Mouse (Mus musculus) CH12.LX (cell line): ENCODE measurements around the gene Eps8. TPM values are rescaled to one million over a fixed set of nuclear protein-coding genes. Genes with fewer than 3 reads are reported as not detected.

Experiments
- DNase-seq: peaks from one replicate; pipeline ENCODE4 v3.0.0-alpha.2; 2013; ENCODE audit errors: extremely low read depth
- H3K27ac ChIP-seq: 2 replicates; pipeline ENCODE4 v1.5.1; 2012; ENCODE audit warnings: low read depth, mild to moderate bottlenecking, control low read depth, moderate library complexity; ENCODE audit not compliant: insufficient read depth
- H3K27me3 ChIP-seq: replicated peaks from 2 replicates; pipeline ENCODE3; 2012; ENCODE audit warnings: inconsistent platforms
- H3K36me3 ChIP-seq, 2 experiments: replicated peaks in 1 of 2; 2 replicates each; pipeline versions ENCODE3 to v1.6.1; 2012; ENCODE audit warnings: inconsistent platforms in 1 of 2, low read length in 1 of 2, mild to moderate bottlenecking in 1 of 2, mixed read lengths in 1 of 2, moderate library complexity in 1 of 2; ENCODE audit not compliant: control insufficient read depth in 1 of 2, insufficient read depth in 1 of 2
- H3K4me1 ChIP-seq, 2 experiments: 2 replicates each; pipeline ENCODE4 v1.6.1; 2012; ENCODE audit warnings: inconsistent platforms in 1 of 2, moderate library complexity in 1 of 2; ENCODE audit not compliant: insufficient read depth in 2 of 2, control insufficient read depth in 1 of 2
- H3K4me2 ChIP-seq: 2 replicates; pipeline ENCODE4 v1.6.1; 2012; ENCODE audit warnings: low read depth, mild to moderate bottlenecking, control low read depth; ENCODE audit not compliant: poor library complexity, insufficient read depth, severe bottlenecking
- H3K4me3 ChIP-seq, 3 experiments: fragments of 150-350 bp in 1 of 3; sonication (generic) in 1 of 3; replicated peaks in 1 of 3; 2 replicates each; pipeline versions ENCODE3 to v1.5.1; 2011 to 2012; ENCODE audit warnings: low read depth in 2 of 3, low read length in 2 of 3, mild to moderate bottlenecking in 2 of 3, moderate library complexity in 2 of 3, control low read depth in 1 of 3, improper control_type of control experiment in 1 of 3, inconsistent platforms in 1 of 3, mixed read lengths in 1 of 3; ENCODE audit not compliant: poor library complexity in 1 of 3
- H3K79me2 ChIP-seq: replicated peaks from 2 replicates; pipeline ENCODE4 v1.6.1; 2012; ENCODE audit warnings: mild to moderate bottlenecking, moderate library complexity; ENCODE audit not compliant: control insufficient read depth, poor library complexity, insufficient read depth, severe bottlenecking; ENCODE audit errors: extremely low read depth
- H3K9ac ChIP-seq: 2 replicates; pipeline ENCODE4 v1.6.1; 2012; ENCODE audit warnings: low read depth, mild to moderate bottlenecking, control low read depth, moderate library complexity; ENCODE audit not compliant: insufficient read depth
- H3K9me3 ChIP-seq: replicated peaks from 2 replicates; pipeline ENCODE3; 2012; ENCODE audit warnings: low read length, inconsistent platforms, mixed read lengths
- BHLHE40 ChIP-seq: IDR thresholded peaks from 2 replicates; pipeline ENCODE4 v1.6.1; 2011; ENCODE audit warnings: mild to moderate bottlenecking, low read depth, low read length, improper control_type of control experiment
- CHD1 ChIP-seq: IDR thresholded peaks from 2 replicates; pipeline ENCODE4 v1.6.1; 2012; ENCODE audit warnings: low read depth, low read length, improper control_type of control experiment, inconsistent platforms
- CHD2 ChIP-seq: IDR thresholded peaks from 2 replicates; pipeline ENCODE4 v1.6.1; 2011; ENCODE audit warnings: low read length, improper control_type of control experiment
- ELF1 ChIP-seq: IDR thresholded peaks from 2 replicates; pipeline ENCODE4 v1.6.1; 2014; ENCODE audit warnings: low read depth, mild to moderate bottlenecking, inconsistent platforms, low read length, improper control_type of control experiment
- ETS1 ChIP-seq: conservative IDR thresholded peaks from 2 replicates; pipeline ENCODE4 v1.6.1; 2012; ENCODE audit warnings: low read depth, mild to moderate bottlenecking, inconsistent platforms, low read length, improper control_type of control experiment, moderate library complexity
- GABPA ChIP-seq: IDR thresholded peaks from 2 replicates; pipeline ENCODE4 v1.6.1; 2012; ENCODE audit warnings: low read depth, low read length, improper control_type of control experiment, inconsistent platforms; ENCODE audit not compliant: insufficient replicate concordance
- JUN ChIP-seq: IDR thresholded peaks from 2 replicates; pipeline ENCODE4 v1.6.1; 2011; ENCODE audit warnings: low read depth, mild to moderate bottlenecking, low read length, improper control_type of control experiment, moderate library complexity; ENCODE audit not compliant: insufficient read depth
- KAT2A ChIP-seq: IDR thresholded peaks from 2 replicates; pipeline ENCODE4 v1.6.1; 2012; ENCODE audit warnings: low read length, improper control_type of control experiment, inconsistent platforms; ENCODE audit not compliant: insufficient replicate concordance
- MAFK ChIP-seq: IDR thresholded peaks from 2 replicates; pipeline ENCODE4 v1.6.1; 2011; ENCODE audit warnings: low read length, improper control_type of control experiment; ENCODE audit not compliant: insufficient replicate concordance
- MAX ChIP-seq: IDR thresholded peaks from 2 replicates; pipeline ENCODE4 v1.6.1; 2011; ENCODE audit warnings: low read length, improper control_type of control experiment
- MAZ ChIP-seq: IDR thresholded peaks from 2 replicates; pipeline ENCODE4 v1.6.1; 2012; ENCODE audit warnings: low read depth, mild to moderate bottlenecking, inconsistent platforms, low read length, improper control_type of control experiment, moderate library complexity
- NELFE ChIP-seq: IDR thresholded peaks from 2 replicates; pipeline ENCODE4 v1.6.1; 2011; ENCODE audit warnings: low read depth, low read length, improper control_type of control experiment
- NRF1 ChIP-seq: IDR thresholded peaks from 2 replicates; pipeline ENCODE4 v1.6.1; 2014; ENCODE audit warnings: low read depth, mild to moderate bottlenecking, inconsistent platforms, low read length, improper control_type of control experiment, moderate library complexity
- POLR2AphosphoS2 ChIP-seq: IDR thresholded peaks from 2 replicates; pipeline ENCODE4 v1.6.1; 2011; ENCODE audit warnings: low read depth, low read length, improper control_type of control experiment
- RCOR1 ChIP-seq: conservative IDR thresholded peaks from 2 replicates; pipeline ENCODE4 v1.6.1; 2012; ENCODE audit warnings: low read depth, mild to moderate bottlenecking, inconsistent platforms, low read length, improper control_type of control experiment
- SMC3 ChIP-seq: IDR thresholded peaks from 2 replicates; pipeline ENCODE4 v1.6.1; 2011; ENCODE audit warnings: low read depth, low read length, improper control_type of control experiment
- TBP ChIP-seq: conservative IDR thresholded peaks from 2 replicates; pipeline ENCODE4 v1.6.1; 2011; ENCODE audit warnings: low read depth, low read length, improper control_type of control experiment
- UBTF ChIP-seq: IDR thresholded peaks from 2 replicates; pipeline ENCODE4 v1.6.1; 2012; ENCODE audit warnings: low read depth, mild to moderate bottlenecking, inconsistent platforms, low read length, improper control_type of control experiment, moderate library complexity
- USF2 ChIP-seq: conservative IDR thresholded peaks from 2 replicates; pipeline ENCODE4 v1.6.1; 2011; ENCODE audit warnings: low read depth, low read length, improper control_type of control experiment
- ZC3H11A ChIP-seq: IDR thresholded peaks from 2 replicates; pipeline ENCODE4 v1.6.1; 2012; ENCODE audit warnings: low read depth, mild to moderate bottlenecking, inconsistent platforms, low read length, improper control_type of control experiment
- ZKSCAN1 ChIP-seq: IDR thresholded peaks from 2 replicates; pipeline ENCODE4 v1.6.1; 2012; ENCODE audit warnings: low read depth, inconsistent platforms, low read length, improper control_type of control experiment, borderline replicate concordance
- ZMIZ1 ChIP-seq: IDR thresholded peaks from 2 replicates; pipeline ENCODE4 v1.6.1; 2012; ENCODE audit warnings: low read depth, mild to moderate bottlenecking, inconsistent platforms, low read length, improper control_type of control experiment
- dilution Hi-C: fragments of 300-500 bp; cut with MboI; formaldehyde crosslinking; loops from 2 replicates; pipeline ENCODE4 v1.14.3; 2020; ENCODE audit warnings: low sequenced_read_pairs; ENCODE audit not compliant: extremely low pct_unique_long_range_greater_than_20kb, extremely low pct_ligation_motif_present
- in situ Hi-C: fragments of 300-500 bp; cut with MboI; formaldehyde crosslinking; loops from 3 replicates; pipeline ENCODE4 v1.14.3; 2019; ENCODE audit warnings: low sequenced_read_pairs, low pct_ligation_motif_present, low pct_unique_long_range_greater_than_20kb, mixed read lengths
- polyA plus RNA-seq: library from polyadenylated mRNA; unstranded; fragments of >175 nt; gene quantifications from 2 replicates; pipeline ENCODE4 v1.2.1, GENCODE M21; 2012; ENCODE audit warnings: low read depth; ENCODE audit not compliant: insufficient read length
- total RNA-seq, 2 experiments: library from RNA; depleted of rRNA; stranded (reverse); fragments of 300-350 nt in 1 of 2; fragments of >200 nt in 1 of 2; gene quantifications; 2 replicates each; pipeline ENCODE4 v1.2.3; 2012 to 2014

The Eps8 gene
- total and polyA plus RNA-seq, 3 experiments: 2.2 to 7.4 (median 2.2) TPM

GRCm38 (mm10) chr6:137587866-137588265, 66.8 kb downstream of the Eps8 start:
- TF ChIP-seq TBP (no peak), MAZ (no peak), KAT2A (no peak), CHD2 (no peak), GABPA (no peak), SMC3 (no peak), MAX (no peak), NRF1 (no peak), RCOR1 (no peak), POLR2AphosphoS2 (no peak), MAFK (no peak), ETS1 (no peak)
- H3K36me3 ChIP-seq: peaks cover 0 to 11% of the 10 kb centered on the region in 2 experiments
- peaks cover 0 to 6% of the 10 kb centered on the region in 2 experiments; a peak in 1 of 4 replicates for H3K4me1 ChIP-seq
- H3K9ac ChIP-seq: no peak overlapping the region
- H3K79me2 ChIP-seq: no peaks in the 10 kb centered on the region
- no peak overlapping the region for H3K27ac ChIP-seq
- no peak overlapping the region for H3K4me2 ChIP-seq
- dilution Hi-C loops (no loop called here), in situ Hi-C loops (no loop called here)
- no peaks in the 10 kb centered on the region for H3K9me3 ChIP-seq
- no peaks in the 10 kb centered on the region for H3K27me3 ChIP-seq
- H3K4me3 ChIP-seq: no peak overlapping the region
- DNase-seq: no peak

DNA sequence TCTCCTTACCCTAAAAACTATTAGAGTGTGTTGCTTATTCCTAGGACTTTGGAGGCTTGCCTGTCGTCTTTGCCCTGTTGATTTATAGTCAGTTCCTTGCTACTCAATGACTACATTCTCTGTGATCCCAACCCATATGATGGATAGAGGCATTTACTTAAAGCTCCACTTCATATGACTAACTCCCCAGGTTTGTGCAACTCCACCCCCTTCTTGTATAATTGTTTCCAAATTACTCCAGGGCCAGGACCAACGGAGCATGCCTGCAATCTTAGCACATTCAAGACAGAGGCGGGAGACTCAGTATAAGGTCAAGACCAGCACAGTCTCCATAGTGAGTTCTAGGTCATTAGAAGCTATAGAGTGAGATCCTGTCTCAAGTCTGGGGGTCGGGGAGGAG, 69.4 kb downstream of the Eps8 start:
- Histone ChIP-seq H3K36me3 (peaks cover 0 to 10% of the 10 kb centered on the region in 2 experiments), H3K4me2 (no peak overlapping the region), H3K27me3 (no peaks in the 10 kb centered on the region), H3K9me3 (no peaks in the 10 kb centered on the region), H3K4me1 (peaks cover 7 to 29% of the 10 kb centered on the region in 2 experiments), H3K4me3 (no peak overlapping the region), H3K79me2 (no peaks in the 10 kb centered on the region), H3K27ac (no peak overlapping the region)
- in situ Hi-C loops: no loop called here
- DNase-seq: no peak
- TF ChIP-seq MAZ (no peak), CHD1 (no peak), UBTF (no peak), MAFK (no peak), NRF1 (no peak), NELFE (no peak), USF2 (no peak), ZMIZ1 (no peak), CHD2 (no peak), BHLHE40 (no peak), ZC3H11A (no peak), ELF1 (no peak), ZKSCAN1 (no peak), JUN (no peak), RCOR1 (no peak)
- TF ChIP-seq, all 38 proteins: peak for 0
- H3K9ac ChIP-seq: no peak overlapping the region
- dilution Hi-C loops: no loop called here
